Mouse (Mus musculus): ENCODE measurements around the gene Gm10801. TPM values are rescaled to one million over a fixed set of nuclear protein-coding genes. Genes with fewer than 3 reads are reported as not detected.
"Not testable (repeated sequence)": the region's sequence is repeated elsewhere in the genome, so short reads cannot be mapped to it uniquely, and the experiment has no call there.

Gene Gm10801
- polyA plus RNA-seq (2012; rRNA removed) (not detected in 2 replicates), polyA plus RNA-seq (2014; fragmentation: Nextera tagmentation; extraction: Ambion mirVana) (0.48 TPM in 1 of 2 replicates, not detected in the other)

- WGBS (ENCODE audit: insufficient replicate concordance) = 60% methylated on average over 4 of the region's 5 CpGs
- not testable (repeated sequence) for H3K4me3 ChIP-seq (ENCODE audit: insufficient read depth in 1 of 2, low read depth in 2 of 2, low read length in 2 of 2); H3K9ac ChIP-seq (replicated peaks); H3K27me3 ChIP-seq (ENCODE audit: control insufficient read depth, insufficient read depth, low read length); H3K4me2 ChIP-seq (ENCODE audit: low read depth); ATAC-seq (ENCODE audit: insufficient read depth); H3K27ac ChIP-seq; H3K9me3 ChIP-seq (ENCODE audit: control insufficient read depth, low read length); H3K4me1 ChIP-seq (replicated peaks; ENCODE audit: control insufficient read depth in 2 of 2, insufficient read depth in 2 of 2, low read length in 1 of 2); DNase-seq (ENCODE audit: low read depth in 3 of 3, low spot score in 3 of 3); H3K36me3 ChIP-seq (replicated peaks; ENCODE audit: control insufficient read depth, insufficient read depth, low read depth)
These were observed at the start of gene Gm10801 for GRCm38 (mm10) chr2:98661937-98662336. TSS of gene Gm10801 (plus strand) at chr2:98662237.

- not testable (repeated sequence) for H3K9me3 ChIP-seq (ENCODE audit: control insufficient read depth, low read length); H3K4me2 ChIP-seq (ENCODE audit: low read depth); H3K27me3 ChIP-seq (ENCODE audit: control insufficient read depth, insufficient read depth, low read length); DNase-seq (ENCODE audit: low read depth in 3 of 3, low spot score in 3 of 3); H3K36me3 ChIP-seq (replicated peaks; ENCODE audit: control insufficient read depth, insufficient read depth, low read depth); H3K27ac ChIP-seq; H3K9ac ChIP-seq (replicated peaks); H3K4me1 ChIP-seq (replicated peaks; ENCODE audit: control insufficient read depth in 2 of 2, insufficient read depth in 2 of 2, low read length in 1 of 2); ATAC-seq (ENCODE audit: insufficient read depth); H3K4me3 ChIP-seq (ENCODE audit: insufficient read depth in 1 of 2, low read depth in 2 of 2, low read length in 2 of 2)
- 67% methylated on average over 4 of the region's 4 CpGs for WGBS (ENCODE audit: insufficient replicate concordance)
These were observed 5.2 kb downstream of the Gm10801 start, which contains the start of gene Gm10800 for GRCm38 (mm10) chr2:98667201-98667600. TSS of gene Gm10800 (minus strand) at chr2:98667301.

GRCm38 (mm10) chr2:98697533-98697932 lies 35.5 kb downstream of the Gm10801 start:
- ATAC-seq (ENCODE audit: insufficient read depth) (no peak), DNase-seq (ENCODE audit: low read depth in 3 of 3, low spot score in 3 of 3) (no peak)
- no peaks in the 10 kb centered on the region for H3K27me3 ChIP-seq (ENCODE audit: control insufficient read depth, insufficient read depth, low read length)
- H3K4me3 ChIP-seq (ENCODE audit: insufficient read depth in 1 of 2, low read depth in 2 of 2, low read length in 2 of 2) = no peak overlapping the region
- H3K9me3 ChIP-seq (ENCODE audit: control insufficient read depth, low read length) = no peaks in the 10 kb centered on the region
- no peak overlapping the region for H3K27ac ChIP-seq
- H3K9ac ChIP-seq (replicated peaks) = no peak overlapping the region
- TF ChIP-seq CTCF (IDR thresholded peaks at IDR 0.05; ENCODE audit: low read depth) (no peak), EP300 (IDR thresholded peaks at IDR 0.05; ENCODE audit: low read depth) (no peak)
- no peak overlapping the region for H3K4me2 ChIP-seq (ENCODE audit: low read depth)
- WGBS (ENCODE audit: insufficient replicate concordance) = 84% methylated on average over 1 of the region's 1 CpGs
- no peaks in the 10 kb centered on the region for H3K4me1 ChIP-seq (replicated peaks; ENCODE audit: control insufficient read depth in 2 of 2, insufficient read depth in 2 of 2, low read length in 1 of 2)
- no peaks in the 10 kb centered on the region for H3K36me3 ChIP-seq (replicated peaks; ENCODE audit: control insufficient read depth, insufficient read depth, low read depth)

Other genes with a start within 250 kb of the Gm10801 start
- gene Gm10800, start 5.1 kb downstream of the Gm10801 start, polyA plus RNA-seq (2012; rRNA removed) = 0.14 TPM in 1 of 2 replicates, not detected in the other
- 0.54 TPM in 1 of 2 replicates, not detected in the other for gene Gm10800, start 5.1 kb downstream of the Gm10801 start, polyA plus RNA-seq (2014; fragmentation: Nextera tagmentation; extraction: Ambion mirVana)

Measured in liver, embryonic 14.5 days (tissue).